Mouse (Mus musculus) left cerebral cortex, adult 8-10 months (tissue): ENCODE results near the gene Cxcr4. TPM values are rescaled to one million over a fixed set of nuclear protein-coding genes. Genes with fewer than 3 reads are reported as not detected.

ENCODE experiments used
- total RNA-seq, 4 experiments: library from RNA; stranded (reverse); gene quantifications; 2 replicates each; pipeline ENCODE4 v1.2.4; 2022

Gene Cxcr4
- total RNA-seq, 4 experiments from 2014 or later, result 2.0 to 2.5 (median 2.2) TPM

Other genes with a start within 250 kb of the Cxcr4 start
- gene Mcm6, start 232.6 kb downstream of the Cxcr4 start, total RNA-seq, result 1 to 10 TPM; 6.1 to 8.7 (median 7.3) TPM
- 10 to 100 TPM; 54.0 to 57.0 (median 55.8) TPM for gene Dars, start 174.9 kb downstream of the Cxcr4 start, total RNA-seq